Mouse (Mus musculus) liver, embryonic 16.5 days (tissue): ENCODE results near the gene Bnc2. TPM values are rescaled to one million over a fixed set of nuclear protein-coding genes. Genes with fewer than 3 reads are reported as not detected.

Source experiments
- ATAC-seq: fragments of 200-750 bp; cut with Nextera tagmentation; 2 replicates; pipeline ENCODE4 v1.8.0; 2017; ENCODE audit warnings: low read depth, mild to moderate bottlenecking, moderate number of reproducible peaks, moderate library complexity
- H3K27ac ChIP-seq: fragments of 300-500 bp; sonication (generic); 2 replicates; pipeline ENCODE4 v1.5.1; 2014; ENCODE audit warnings: mild to moderate bottlenecking, low read length
- H3K27me3 ChIP-seq: fragments of 300-500 bp; sonication (generic); 2 replicates; pipeline ENCODE4 v1.6.1; 2014; ENCODE audit warnings: low read depth, low read length, mixed read lengths; ENCODE audit not compliant: control insufficient read depth, insufficient read depth
- H3K36me3 ChIP-seq: fragments of 300-500 bp; sonication (generic); 2 replicates; pipeline ENCODE4 v1.6.1; 2014; ENCODE audit warnings: mild to moderate bottlenecking; ENCODE audit not compliant: control insufficient read depth, insufficient read depth
- H3K4me1 ChIP-seq: fragments of 300-500 bp; sonication (generic); 2 replicates; pipeline ENCODE4 v1.6.1; 2014; ENCODE audit warnings: low read depth, low read length, mixed read lengths; ENCODE audit not compliant: control insufficient read depth
- H3K4me2 ChIP-seq: fragments of 300-500 bp; sonication (generic); 2 replicates; pipeline ENCODE4 v1.6.1; 2014; ENCODE audit warnings: low read depth, low read length, mixed read lengths
- H3K4me3 ChIP-seq: fragments of 300-500 bp; sonication (generic); 2 replicates; pipeline ENCODE4 v1.5.1; 2014; ENCODE audit warnings: low read depth, mild to moderate bottlenecking, low read length
- H3K9ac ChIP-seq: fragments of 300-500 bp; sonication (generic); 2 replicates; pipeline ENCODE4 v1.6.1; 2014; ENCODE audit warnings: low read depth, low read length
- H3K9me3 ChIP-seq: fragments of 300-500 bp; sonication (generic); replicated peaks from 2 replicates; pipeline ENCODE4 v1.6.1; 2016; ENCODE audit warnings: low read length; ENCODE audit not compliant: control insufficient read depth
- WGBS: fragments of 180-500 bp; shearing (Covaris S2); extraction: QIAGEN DNeasy Blood & Tissue Kit; methylation state at CpG from one replicate; pipeline ENCODE4 v1.1.7; 2014; ENCODE audit not compliant: insufficient replicate concordance; 5-methylcytosine and 5-hydroxymethylcytosine counted together
- polyA plus RNA-seq: library from polyadenylated mRNA; unstranded; fragments of >200 nt; fragmentation: Nextera tagmentation; extraction: Ambion mirVana; gene quantifications from 2 replicates; pipeline ENCODE4 v1.2.1, GENCODE M21; 2015

The Bnc2 gene
- polyA plus RNA-seq, 1 experiment from 2014 or later, result 0.33 TPM

DNA sequence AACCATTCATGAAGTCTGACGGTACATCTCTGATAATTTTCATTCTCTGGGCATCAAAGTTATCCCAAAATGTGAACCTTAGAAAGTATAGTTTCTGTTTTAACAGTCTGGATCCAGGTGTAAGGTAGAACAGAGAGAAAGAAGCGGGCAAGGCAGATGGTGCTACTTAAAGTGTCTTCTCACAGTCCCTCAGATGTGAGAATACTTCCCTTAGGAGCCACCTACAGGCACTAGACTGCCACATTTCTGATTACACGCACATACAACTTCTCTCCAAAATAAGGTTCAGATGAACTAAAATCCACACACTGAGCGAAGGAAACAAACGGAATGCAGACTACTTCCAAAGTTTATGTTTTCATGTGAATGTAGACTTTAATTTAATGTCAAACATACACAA is 297.6 kb downstream of the Bnc2 start:
- no peaks in the 10 kb centered on the region for H3K27me3 ChIP-seq
- no peak for ATAC-seq
- H3K4me2 ChIP-seq, result no peak overlapping the region
- H3K9me3 ChIP-seq, result no peaks in the 10 kb centered on the region
- no peak overlapping the region for H3K27ac ChIP-seq
- 61% methylated on average over 5 of the region's 5 CpGs for WGBS
- H3K4me1 ChIP-seq, result no peaks in the 10 kb centered on the region
- H3K9ac ChIP-seq, result no peak overlapping the region
- H3K36me3 ChIP-seq, result no peaks in the 10 kb centered on the region
- no peak overlapping the region for H3K4me3 ChIP-seq

DNA sequence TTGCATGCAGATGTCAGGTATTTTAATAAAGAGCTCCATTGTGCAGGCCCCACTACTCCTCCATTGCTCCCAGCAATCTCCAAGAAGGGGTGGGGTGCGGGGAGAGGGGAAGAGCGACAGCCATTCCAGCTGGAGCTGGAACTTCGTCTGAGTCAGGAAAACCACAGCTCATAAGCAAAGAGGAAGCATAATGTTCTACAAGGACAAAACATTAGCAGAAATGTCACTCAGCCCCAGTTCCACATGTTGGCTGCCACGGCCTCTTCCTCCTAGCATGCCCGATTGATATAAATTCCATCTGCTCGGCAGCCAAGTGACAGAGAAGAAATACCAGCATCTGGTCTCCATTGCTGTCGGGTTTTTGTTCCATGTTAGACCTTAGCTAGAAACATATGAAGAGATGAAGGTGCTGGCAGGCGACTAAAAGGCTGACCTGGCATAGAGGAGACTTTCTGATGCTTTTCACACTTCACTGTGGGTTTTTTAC is 312.7 kb downstream of the Bnc2 start:
- ATAC-seq, result no peak
- H3K4me3 ChIP-seq, result no peak overlapping the region
- no peak overlapping the region for H3K4me2 ChIP-seq
- no peaks in the 10 kb centered on the region for H3K4me1 ChIP-seq
- H3K27ac ChIP-seq, result no peak overlapping the region
- no peaks in the 10 kb centered on the region for H3K9me3 ChIP-seq
- no peaks in the 10 kb centered on the region for H3K27me3 ChIP-seq
- no peaks in the 10 kb centered on the region for H3K36me3 ChIP-seq
- H3K9ac ChIP-seq, result no peak overlapping the region
- 22% methylated on average over 8 of the region's 8 CpGs for WGBS

DNA sequence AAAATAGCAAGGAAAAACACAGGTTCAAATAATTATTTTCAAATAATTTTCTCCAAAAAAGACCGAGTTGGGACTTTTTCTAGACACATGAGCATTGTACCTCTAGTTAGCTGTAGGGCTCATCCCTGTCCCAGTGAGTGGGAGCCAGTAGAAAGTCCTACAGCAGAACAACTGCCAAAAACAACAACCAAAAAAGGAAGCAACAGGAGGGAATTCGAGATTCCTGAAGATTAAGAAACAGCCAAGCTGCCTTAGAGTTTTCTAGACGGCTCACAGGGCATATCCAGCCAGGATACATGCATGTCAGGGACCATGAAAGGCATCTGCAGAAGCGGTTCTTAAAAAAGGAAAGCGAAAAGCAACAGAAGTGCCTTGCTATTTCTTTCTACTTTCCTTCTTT is 313.9 kb downstream of the Bnc2 start:
- Histone ChIP-seq H3K4me1 (no peaks in the 10 kb centered on the region), H3K36me3 (no peaks in the 10 kb centered on the region), H3K9me3 (no peaks in the 10 kb centered on the region), H3K9ac (no peak overlapping the region), H3K27ac (no peak overlapping the region), H3K4me3 (no peak overlapping the region), H3K27me3 (no peaks in the 10 kb centered on the region), H3K4me2 (no peak overlapping the region)
- ATAC-seq, result no peak
- 51% methylated on average over 5 of the region's 5 CpGs for WGBS

DNA sequence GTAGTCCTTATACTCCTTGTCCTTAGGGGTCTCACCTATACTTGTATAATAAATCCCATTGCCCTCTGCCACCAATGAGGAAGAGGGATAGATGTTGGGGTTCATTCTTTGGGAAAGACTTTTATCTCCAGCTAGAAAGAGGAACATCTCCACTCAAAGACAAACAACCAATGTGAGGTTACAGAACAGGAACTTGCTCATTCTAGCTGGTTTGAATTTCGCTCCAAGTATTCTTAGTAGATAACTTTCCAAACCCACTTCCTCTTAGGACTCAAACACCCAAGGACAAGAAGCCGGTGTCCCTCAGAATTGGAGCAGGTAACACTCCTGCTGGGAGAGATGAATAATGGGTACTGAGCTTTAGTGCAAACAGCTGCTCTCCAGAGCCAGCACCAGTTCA is 315.1 kb downstream of the Bnc2 start:
- no peak overlapping the region for H3K27ac ChIP-seq
- ATAC-seq, result no peak
- H3K9ac ChIP-seq, result no peak overlapping the region
- no peaks in the 10 kb centered on the region for H3K9me3 ChIP-seq
- H3K27me3 ChIP-seq, result no peaks in the 10 kb centered on the region
- WGBS, result 7% methylated on average over 2 of the region's 2 CpGs
- no peak overlapping the region for H3K4me2 ChIP-seq
- H3K36me3 ChIP-seq, result no peaks in the 10 kb centered on the region
- no peaks in the 10 kb centered on the region for H3K4me1 ChIP-seq
- H3K4me3 ChIP-seq, result no peak overlapping the region

DNA sequence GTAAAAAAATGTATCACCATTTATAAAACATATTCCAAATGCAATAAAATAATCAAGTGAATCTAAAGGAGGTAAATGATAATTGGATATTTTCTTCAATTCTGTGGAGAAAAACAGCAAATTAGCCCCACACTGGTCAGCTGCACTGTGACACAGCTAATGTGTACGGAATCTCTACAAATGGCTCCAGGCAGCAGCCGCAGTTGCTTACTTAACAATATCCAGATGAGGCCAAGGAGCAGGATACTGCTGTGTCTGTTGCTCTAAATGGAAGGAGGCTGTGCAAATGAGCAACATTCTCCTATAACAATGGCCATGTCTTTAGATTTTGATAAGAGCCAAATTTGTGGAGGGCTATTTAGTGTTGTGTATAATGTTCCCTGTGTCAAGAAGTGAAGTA is 316.9 kb downstream of the Bnc2 start:
- WGBS, result 63% methylated on average over 2 of the region's 2 CpGs
- Histone ChIP-seq H3K4me1 (no peaks in the 10 kb centered on the region), H3K9me3 (no peaks in the 10 kb centered on the region), H3K9ac (no peak overlapping the region), H3K4me3 (no peak overlapping the region), H3K27ac (no peak overlapping the region), H3K36me3 (no peaks in the 10 kb centered on the region), H3K4me2 (no peak overlapping the region), H3K27me3 (no peaks in the 10 kb centered on the region)
- no peak for ATAC-seq

DNA sequence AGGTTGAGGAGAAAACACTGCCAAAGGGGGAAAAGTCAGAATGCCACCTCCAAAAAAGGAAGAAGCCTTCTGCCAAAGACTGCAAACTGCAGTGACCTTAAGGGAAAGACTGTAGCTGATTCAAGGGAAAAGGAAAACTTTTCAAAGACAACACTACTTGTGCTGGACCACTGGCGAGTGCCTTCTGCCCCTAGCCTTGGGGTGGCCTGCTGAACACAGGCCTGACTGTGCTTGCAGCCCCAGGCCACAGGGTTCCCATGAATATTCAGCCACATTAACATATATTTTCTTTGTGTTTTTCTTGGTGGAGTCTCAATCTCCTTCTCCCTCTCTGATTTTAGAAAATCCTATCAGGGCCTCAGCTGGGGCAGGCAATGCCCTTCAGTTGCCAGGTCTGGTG is 317.7 kb downstream of the Bnc2 start:
- Histone ChIP-seq H3K4me2 (no peak overlapping the region), H3K9me3 (no peaks in the 10 kb centered on the region), H3K27ac (no peak overlapping the region), H3K9ac (no peak overlapping the region), H3K4me1 (no peaks in the 10 kb centered on the region), H3K36me3 (no peaks in the 10 kb centered on the region), H3K4me3 (no peak overlapping the region), H3K27me3 (no peaks in the 10 kb centered on the region)
- WGBS, result 57% methylated on average over 1 of the region's 1 CpGs
- ATAC-seq, result no peak

DNA sequence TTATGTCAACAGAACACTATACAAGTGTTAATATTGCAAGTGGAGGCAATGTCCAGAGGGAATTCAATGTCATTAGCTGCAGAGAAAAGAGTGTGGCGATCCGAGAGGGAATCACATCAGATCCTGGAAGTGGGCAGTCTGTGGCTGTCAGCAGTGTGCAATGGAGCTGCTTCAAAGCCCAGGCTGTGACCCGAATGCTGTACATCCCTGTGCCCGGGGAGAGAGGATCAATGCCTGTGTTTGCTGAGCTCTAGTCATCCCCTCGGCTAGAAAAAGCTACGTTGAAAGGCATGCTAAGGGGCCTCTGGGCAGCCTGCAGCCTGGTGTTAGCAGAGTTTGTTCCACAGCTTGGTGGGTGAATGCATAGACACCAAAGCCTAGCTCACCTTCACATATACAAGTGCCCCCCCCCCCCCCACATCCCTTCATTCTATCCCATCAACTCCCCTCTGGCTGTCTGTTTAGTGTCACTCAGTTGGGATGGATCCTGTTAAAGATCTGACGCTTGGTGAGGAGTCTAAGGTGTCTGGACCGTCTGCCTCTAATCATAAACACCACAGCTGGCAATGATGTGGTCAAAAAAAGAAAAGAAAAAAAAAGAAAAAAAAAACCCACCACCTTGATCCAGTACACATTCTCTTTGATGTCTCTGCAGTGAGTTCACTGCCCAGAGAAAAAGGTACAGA is 318.5 kb downstream of the Bnc2 start:
- Histone ChIP-seq H3K27ac (no peak overlapping the region), H3K9me3 (no peaks in the 10 kb centered on the region), H3K36me3 (no peaks in the 10 kb centered on the region), H3K4me3 (no peak overlapping the region), H3K27me3 (no peaks in the 10 kb centered on the region), H3K4me1 (no peaks in the 10 kb centered on the region), H3K4me2 (no peak overlapping the region), H3K9ac (no peak overlapping the region)
- no peak for ATAC-seq
- WGBS, result 45% methylated on average over 8 of the region's 8 CpGs

DNA sequence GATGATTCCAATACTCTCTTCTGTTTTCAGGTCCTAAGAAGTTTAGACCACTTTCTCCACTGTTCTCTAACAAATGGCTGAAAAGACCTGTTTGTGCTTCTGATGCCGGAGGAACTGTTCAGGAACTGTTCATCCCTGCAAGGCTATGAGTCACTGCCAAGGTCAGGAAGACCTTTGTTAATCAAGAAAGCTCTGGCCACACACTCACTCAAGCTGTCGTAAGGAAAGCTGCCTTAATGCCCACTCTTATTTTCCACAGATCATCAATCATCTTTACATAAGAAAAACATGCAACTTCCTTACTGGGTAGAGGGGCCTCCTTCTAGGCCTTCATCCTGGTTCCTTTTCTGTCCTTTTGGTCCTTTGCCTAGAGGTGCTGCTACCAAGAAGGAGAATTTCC is 322.4 kb downstream of the Bnc2 start:
- Histone ChIP-seq H3K36me3 (no peaks in the 10 kb centered on the region), H3K4me2 (no peak overlapping the region), H3K9me3 (no peaks in the 10 kb centered on the region), H3K27me3 (no peaks in the 10 kb centered on the region), H3K4me3 (no peak overlapping the region), H3K27ac (no peak overlapping the region), H3K4me1 (no peaks in the 10 kb centered on the region), H3K9ac (no peak overlapping the region)
- WGBS, result 37% methylated on average over 2 of the region's 2 CpGs
- no peak for ATAC-seq

DNA sequence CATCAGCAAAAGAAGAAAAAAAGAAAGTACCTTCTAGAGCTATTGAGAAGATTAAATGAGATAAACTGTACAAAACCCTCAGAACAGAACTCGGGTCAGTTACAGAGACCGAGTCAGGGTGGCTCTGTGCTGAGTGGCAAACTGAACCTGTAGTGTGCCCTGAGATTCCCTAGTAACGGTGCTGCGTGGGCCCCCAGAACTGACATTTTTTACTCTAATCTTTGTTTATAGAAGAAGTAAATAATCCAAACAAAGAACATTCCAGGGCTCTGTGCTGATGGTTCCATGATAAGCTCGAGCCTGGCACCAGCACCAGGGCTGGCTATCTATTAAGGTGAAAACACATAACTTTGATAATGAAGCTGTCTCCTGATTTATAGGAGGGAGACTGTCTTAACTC is 325.5 kb downstream of the Bnc2 start:
- Histone ChIP-seq H3K9ac (no peak overlapping the region), H3K27me3 (no peaks in the 10 kb centered on the region), H3K27ac (no peak overlapping the region), H3K4me1 (no peaks in the 10 kb centered on the region), H3K9me3 (no peaks in the 10 kb centered on the region), H3K36me3 (no peaks in the 10 kb centered on the region), H3K4me2 (no peak overlapping the region), H3K4me3 (no peak overlapping the region)
- no peak for ATAC-seq
- WGBS, result 47% methylated on average over 5 of the region's 5 CpGs
